Mouse (Mus musculus): Measurements from ENCODE around the gene Cebpa.
A peak's percentile ranks its signal among the peaks of the same experiment; 100 is the strongest.

Cebpa gene

GRCm38 (mm10) chr7:35118841-35119413 is at the start of gene Cebpa:
TSS of gene Cebpa (plus strand) at chr7:35119293.
- peak; percentile 94 for DNase-seq

GRCm38 (mm10) chr7:35076645-35077044 is 42.4 kb upstream of the Cebpa start:
- DNase-seq = no peak

- no peak for DNase-seq
Measured at GRCm38 (mm10) chr7:35080843-35081338, 38.2 kb upstream of the Cebpa start.

- DNase-seq = no peak
Measured at GRCm38 (mm10) chr7:35081406-35082104, 37.5 kb upstream of the Cebpa start.

GRCm38 (mm10) chr7:35084565-35085360 is 34.3 kb upstream of the Cebpa start:
- no peak for DNase-seq

- peak; percentile 38 for DNase-seq
Measured at GRCm38 (mm10) chr7:35086271-35086861, 32.7 kb upstream of the Cebpa start.

- no peak for DNase-seq
Measured at GRCm38 (mm10) chr7:35090550-35090949, 28.5 kb upstream of the Cebpa start.

GRCm38 (mm10) chr7:35094975-35095678 is 24.0 kb upstream of the Cebpa start:
- no peak for DNase-seq

GRCm38 (mm10) chr7:35098777-35099176 is 20.3 kb upstream of the Cebpa start:
- no peak for DNase-seq

GRCm38 (mm10) chr7:35099528-35099927 is 19.6 kb upstream of the Cebpa start:
- DNase-seq = no peak

GRCm38 (mm10) chr7:35106614-35107013 is 12.5 kb upstream of the Cebpa start:
- no peak for DNase-seq

- no peak for DNase-seq
Measured at GRCm38 (mm10) chr7:35107630-35108029, 11.5 kb upstream of the Cebpa start.

GRCm38 (mm10) chr7:35108046-35108445 is 11.0 kb upstream of the Cebpa start:
- DNase-seq = no peak

- no peak for DNase-seq
Measured at GRCm38 (mm10) chr7:35108663-35109062, 10.4 kb upstream of the Cebpa start.

GRCm38 (mm10) chr7:35113136-35113535 is 6.0 kb upstream of the Cebpa start:
- no peak for DNase-seq

- DNase-seq = no peak
Measured at GRCm38 (mm10) chr7:35113721-35114120, 5.4 kb upstream of the Cebpa start.

GRCm38 (mm10) chr7:35116524-35116923 is 2.6 kb upstream of the Cebpa start:
- DNase-seq = no peak

- DNase-seq = no peak
Measured at GRCm38 (mm10) chr7:35117052-35117451, 2.0 kb upstream of the Cebpa start.

- DNase-seq = no peak
Measured at GRCm38 (mm10) chr7:35117761-35118098, 1.4 kb upstream of the Cebpa start.

GRCm38 (mm10) chr7:35118099-35118781 is 853 bp upstream of the Cebpa start:
- peak; percentile 45 for DNase-seq

GRCm38 (mm10) chr7:35119506-35120145 is 533 bp downstream of the Cebpa start:
- DNase-seq = no peak

Data from right cerebral cortex, postnatal 4 days (tissue).